Mouse (Mus musculus) cortical plate, adult 2 months (tissue): ENCODE measurements around the gene Ano8. TPM values are rescaled to one million over a fixed set of nuclear protein-coding genes. Genes with fewer than 3 reads are reported as not detected.
A peak's percentile ranks its signal among the peaks of the same experiment; 100 is the strongest.

ENCODE experiments used
- H3K27ac ChIP-seq: fragments of 200-500 bp; 2 replicates; pipeline ENCODE4 v1.5.1; 2012; ENCODE audit warnings: low read length, control low read depth, inconsistent platforms; ENCODE audit not compliant: insufficient read depth
- H3K4me1 ChIP-seq: fragments of 200-500 bp; 2 replicates; pipeline ENCODE4 v1.6.1; 2011; ENCODE audit warnings: low read length; ENCODE audit not compliant: control insufficient read depth, insufficient read depth
- H3K4me3 ChIP-seq: fragments of 200-500 bp; 2 replicates; pipeline ENCODE4 v1.5.1; 2011; ENCODE audit warnings: mild to moderate bottlenecking, low read length, control low read depth; ENCODE audit not compliant: insufficient read depth
- CTCF ChIP-seq: fragments of 200-500 bp; IDR thresholded peaks from 2 replicates; pipeline ENCODE4 v1.5.1; 2011; ENCODE audit warnings: mild to moderate bottlenecking, control low read depth, low read length; ENCODE audit not compliant: insufficient read depth; ENCODE audit errors: extremely low read depth
- POLR2A ChIP-seq: fragments of 200-500 bp; IDR thresholded peaks from 2 replicates; pipeline ENCODE4 v1.6.1; 2011; ENCODE audit warnings: mild to moderate bottlenecking, low read length, control low read depth; ENCODE audit not compliant: insufficient read depth; ENCODE audit errors: extremely low read depth
- polyA plus RNA-seq: library from polyadenylated mRNA; depleted of rRNA; stranded (reverse); fragments of >200 nt; gene quantifications from 2 replicates; pipeline ENCODE4 v1.2.3, GENCODE M21; 2012

Ano8 gene
- polyA plus RNA-seq, 1 experiment: 69.2 TPM

- Histone ChIP-seq H3K4me3 (no peak overlapping the region), H3K27ac (no peak overlapping the region), H3K4me1 (no peaks in the 10 kb centered on the region)
- TF ChIP-seq POLR2A (no peak), CTCF (no peak)
Measured at GRCm38 (mm10) chr8:71504349-71504748, 18.6 kb upstream of the Ano8 start.

GRCm38 (mm10) chr8:71498816-71499690 is 13.3 kb upstream of the Ano8 start:
- H3K27ac ChIP-seq: no peak overlapping the region
- TF ChIP-seq CTCF (no peak), POLR2A (0 out of 2 replicates have a peak, but pooled peaks have one; percentile 17)
- no peaks in the 10 kb centered on the region for H3K4me1 ChIP-seq
- no peak overlapping the region for H3K4me3 ChIP-seq

- H3K4me1 ChIP-seq: no peaks in the 10 kb centered on the region
- no peak overlapping the region for H3K27ac ChIP-seq
- TF ChIP-seq CTCF: no peak
- no peak for TF ChIP-seq POLR2A
- no peak overlapping the region for H3K4me3 ChIP-seq
Measured at GRCm38 (mm10) chr8:71497881-71498501, 12.2 kb upstream of the Ano8 start.

DNA sequence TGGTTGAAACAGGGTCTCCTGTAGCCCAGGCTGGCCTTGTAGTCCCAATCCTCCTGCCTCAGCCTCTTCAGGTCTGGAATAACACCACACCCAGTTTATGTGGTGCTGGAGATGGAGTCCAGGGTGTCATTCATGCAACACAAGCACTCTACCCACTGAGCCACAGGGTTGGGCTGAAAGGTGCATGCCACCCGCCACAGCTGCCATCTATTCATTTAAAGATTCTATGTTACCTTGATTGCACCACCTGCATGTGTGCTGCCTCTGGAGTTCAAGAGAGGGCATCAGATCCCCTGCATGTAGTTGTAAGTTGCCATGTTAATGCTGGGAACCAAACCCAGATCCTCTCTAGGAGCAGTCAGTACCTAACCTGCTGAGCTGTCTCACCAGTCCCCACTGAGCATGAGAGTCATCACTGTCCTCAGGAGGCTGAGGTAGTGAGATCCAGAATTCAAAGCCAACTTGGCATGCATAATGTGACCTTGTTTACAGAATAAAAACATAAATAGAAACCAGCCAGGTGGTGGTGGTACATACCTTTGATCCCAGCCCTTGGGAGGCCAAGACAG is 11.4 kb upstream of the Ano8 start:
- H3K4me1 ChIP-seq: no peaks in the 10 kb centered on the region
- H3K4me3 ChIP-seq: no peak overlapping the region
- TF ChIP-seq POLR2A: no peak
- H3K27ac ChIP-seq: no peak overlapping the region

GRCm38 (mm10) chr8:71496481-71496880 is 10.7 kb upstream of the Ano8 start:
- no peak for TF ChIP-seq CTCF
- TF ChIP-seq POLR2A: no peak
- Histone ChIP-seq H3K4me1 (no peaks in the 10 kb centered on the region), H3K4me3 (no peak overlapping the region), H3K27ac (no peak overlapping the region)

GRCm38 (mm10) chr8:71495811-71496210 is 10.0 kb upstream of the Ano8 start:
- H3K27ac ChIP-seq: no peak overlapping the region

GRCm38 (mm10) chr8:71495039-71495438 is 9.3 kb upstream of the Ano8 start:
- Histone ChIP-seq H3K27ac (no peak overlapping the region), H3K4me3 (no peak overlapping the region), H3K4me1 (no peaks in the 10 kb centered on the region)
- TF ChIP-seq CTCF (peak; percentile 55), POLR2A (no peak)

More at GRCm38 (mm10) chr8:71495811-71496210, 10.0 kb upstream of the Ano8 start:
- TF ChIP-seq CTCF: no peak
- no peak for TF ChIP-seq POLR2A
- Histone ChIP-seq H3K4me3 (no peak overlapping the region), H3K4me1 (no peaks in the 10 kb centered on the region)

GRCm38 (mm10) chr8:71488454-71488853 is 2.7 kb upstream of the Ano8 start:
- H3K4me1 ChIP-seq: peaks cover 5% of the 10 kb centered on the region; the same call in 1 of the 2 replicates
- TF ChIP-seq POLR2A (peak; percentile 89), CTCF (no peak)
- no peak overlapping the region for H3K27ac ChIP-seq
- H3K4me3 ChIP-seq: peak overlapping the region; percentile 78

- H3K4me3 ChIP-seq: peak within 1 kb of the TSS; percentile 78
- TF ChIP-seq POLR2A (no peak), CTCF (no peak)
- H3K27ac ChIP-seq: no peak within 1 kb of the TSS
- H3K4me1 ChIP-seq: peaks cover 5% of the 10 kb centered on the region; the same call in 1 of the 2 replicates
Measured at GRCm38 (mm10) chr8:71487691-71488445, 2.1 kb upstream of the Ano8 start, which contains the start of gene Gtpbp3. Gene Gtpbp3 (plus strand): TSS chr8:71488103.
